Mouse (Mus musculus) NIH3T3 (cell line): Measurements from ENCODE around the gene Zdhhc17.

Source experiments
- DNase-seq: peaks from one replicate; pipeline ENCODE4 v3.0.0-alpha.2; 2012; ENCODE audit warnings: low read depth

Gene Zdhhc17

GRCm38 (mm10) chr10:110920368-110920950 lies 89.5 kb downstream of the Zdhhc17 start:
- no peak for DNase-seq

GRCm38 (mm10) chr10:110919531-110920343 lies 90.2 kb downstream of the Zdhhc17 start, which contains the start of gene Csrp2:
Gene Csrp2 (plus strand): TSS chr10:110919789.
- peak; percentile 98 for DNase-seq

- DNase-seq, result peak; percentile 46
These were observed 91.2 kb downstream of the Zdhhc17 start for GRCm38 (mm10) chr10:110918414-110919391.

- no peak for DNase-seq
These were observed 92.4 kb downstream of the Zdhhc17 start for GRCm38 (mm10) chr10:110917521-110917920.

- peak; percentile 55 for DNase-seq
These were observed 93.1 kb downstream of the Zdhhc17 start for GRCm38 (mm10) chr10:110916666-110917344.

- no peak for DNase-seq
These were observed 106.1 kb downstream of the Zdhhc17 start for GRCm38 (mm10) chr10:110903862-110904261.

- peak; percentile 44 for DNase-seq
These were observed 110.0 kb downstream of the Zdhhc17 start for GRCm38 (mm10) chr10:110899744-110900501.
